Mouse (Mus musculus) CH12.LX (cell line): ENCODE results near the gene Itih4. TPM values are rescaled to one million over a fixed set of nuclear protein-coding genes. Genes with fewer than 3 reads are reported as not detected.

Experiments
- DNase-seq: peaks from one replicate; pipeline ENCODE4 v3.0.0-alpha.2; 2013; ENCODE audit errors: extremely low read depth
- H3K27ac ChIP-seq: 2 replicates; pipeline ENCODE4 v1.5.1; 2012; ENCODE audit warnings: low read depth, mild to moderate bottlenecking, control low read depth, moderate library complexity; ENCODE audit not compliant: insufficient read depth
- H3K27me3 ChIP-seq: replicated peaks from 2 replicates; pipeline ENCODE3; 2012; ENCODE audit warnings: inconsistent platforms
- H3K36me3 ChIP-seq, 2 experiments: replicated peaks in 1 of 2; 2 replicates each; pipeline versions ENCODE3 to v1.6.1; 2012; ENCODE audit warnings: inconsistent platforms in 1 of 2, low read length in 1 of 2, mild to moderate bottlenecking in 1 of 2, mixed read lengths in 1 of 2, moderate library complexity in 1 of 2; ENCODE audit not compliant: control insufficient read depth in 1 of 2, insufficient read depth in 1 of 2
- H3K4me1 ChIP-seq, 2 experiments: 2 replicates each; pipeline ENCODE4 v1.6.1; 2012; ENCODE audit warnings: inconsistent platforms in 1 of 2, moderate library complexity in 1 of 2; ENCODE audit not compliant: insufficient read depth in 2 of 2, control insufficient read depth in 1 of 2
- H3K4me2 ChIP-seq: 2 replicates; pipeline ENCODE4 v1.6.1; 2012; ENCODE audit warnings: low read depth, mild to moderate bottlenecking, control low read depth; ENCODE audit not compliant: poor library complexity, insufficient read depth, severe bottlenecking
- H3K4me3 ChIP-seq, 3 experiments: fragments of 150-350 bp in 1 of 3; sonication (generic) in 1 of 3; replicated peaks in 1 of 3; 2 replicates each; pipeline versions ENCODE3 to v1.5.1; 2011 to 2012; ENCODE audit warnings: low read depth in 2 of 3, low read length in 2 of 3, mild to moderate bottlenecking in 2 of 3, moderate library complexity in 2 of 3, control low read depth in 1 of 3, improper control_type of control experiment in 1 of 3, inconsistent platforms in 1 of 3, mixed read lengths in 1 of 3; ENCODE audit not compliant: poor library complexity in 1 of 3
- H3K79me2 ChIP-seq: replicated peaks from 2 replicates; pipeline ENCODE4 v1.6.1; 2012; ENCODE audit warnings: mild to moderate bottlenecking, moderate library complexity; ENCODE audit not compliant: control insufficient read depth, poor library complexity, insufficient read depth, severe bottlenecking; ENCODE audit errors: extremely low read depth
- H3K9ac ChIP-seq: 2 replicates; pipeline ENCODE4 v1.6.1; 2012; ENCODE audit warnings: low read depth, mild to moderate bottlenecking, control low read depth, moderate library complexity; ENCODE audit not compliant: insufficient read depth
- H3K9me3 ChIP-seq: replicated peaks from 2 replicates; pipeline ENCODE3; 2012; ENCODE audit warnings: low read length, inconsistent platforms, mixed read lengths
- BHLHE40 ChIP-seq: IDR thresholded peaks from 2 replicates; pipeline ENCODE4 v1.6.1; 2011; ENCODE audit warnings: mild to moderate bottlenecking, low read depth, low read length, improper control_type of control experiment
- CHD1 ChIP-seq: IDR thresholded peaks from 2 replicates; pipeline ENCODE4 v1.6.1; 2012; ENCODE audit warnings: low read depth, low read length, improper control_type of control experiment, inconsistent platforms
- CHD2 ChIP-seq: IDR thresholded peaks from 2 replicates; pipeline ENCODE4 v1.6.1; 2011; ENCODE audit warnings: low read length, improper control_type of control experiment
- CTCF ChIP-seq, 2 experiments: IDR thresholded peaks in 1 of 2; conservative IDR thresholded peaks in 1 of 2; 2 replicates each; pipeline ENCODE4 v1.5.1; 2011 to 2012; ENCODE audit warnings: low read depth in 2 of 2, low read length in 2 of 2, improper control_type of control experiment in 1 of 2, inconsistent platforms in 1 of 2, mild to moderate bottlenecking in 1 of 2, moderate library complexity in 1 of 2
- E2F4 ChIP-seq: IDR thresholded peaks from 2 replicates; pipeline ENCODE4 v1.6.1; 2011; ENCODE audit warnings: low read depth, low read length, improper control_type of control experiment; ENCODE audit not compliant: insufficient replicate concordance
- ELF1 ChIP-seq: IDR thresholded peaks from 2 replicates; pipeline ENCODE4 v1.6.1; 2014; ENCODE audit warnings: low read depth, mild to moderate bottlenecking, inconsistent platforms, low read length, improper control_type of control experiment
- ETS1 ChIP-seq: conservative IDR thresholded peaks from 2 replicates; pipeline ENCODE4 v1.6.1; 2012; ENCODE audit warnings: low read depth, mild to moderate bottlenecking, inconsistent platforms, low read length, improper control_type of control experiment, moderate library complexity
- GABPA ChIP-seq: IDR thresholded peaks from 2 replicates; pipeline ENCODE4 v1.6.1; 2012; ENCODE audit warnings: low read depth, low read length, improper control_type of control experiment, inconsistent platforms; ENCODE audit not compliant: insufficient replicate concordance
- IRF4 ChIP-seq: IDR thresholded peaks from 2 replicates; pipeline ENCODE4 v1.6.1; 2014; ENCODE audit warnings: low read depth, mild to moderate bottlenecking, inconsistent platforms, low read length, improper control_type of control experiment
- JUN ChIP-seq: IDR thresholded peaks from 2 replicates; pipeline ENCODE4 v1.6.1; 2011; ENCODE audit warnings: low read depth, mild to moderate bottlenecking, low read length, improper control_type of control experiment, moderate library complexity; ENCODE audit not compliant: insufficient read depth
- JUND ChIP-seq: conservative IDR thresholded peaks from 2 replicates; pipeline ENCODE4 v1.6.1; 2011; ENCODE audit warnings: low read depth, low read length, improper control_type of control experiment
- MAFK ChIP-seq: IDR thresholded peaks from 2 replicates; pipeline ENCODE4 v1.6.1; 2011; ENCODE audit warnings: low read length, improper control_type of control experiment; ENCODE audit not compliant: insufficient replicate concordance
- MAX ChIP-seq: IDR thresholded peaks from 2 replicates; pipeline ENCODE4 v1.6.1; 2011; ENCODE audit warnings: low read length, improper control_type of control experiment
- MAZ ChIP-seq: IDR thresholded peaks from 2 replicates; pipeline ENCODE4 v1.6.1; 2012; ENCODE audit warnings: low read depth, mild to moderate bottlenecking, inconsistent platforms, low read length, improper control_type of control experiment, moderate library complexity
- MEF2A ChIP-seq: IDR thresholded peaks from 2 replicates; pipeline ENCODE4 v1.6.1; 2014; ENCODE audit warnings: low read depth, mild to moderate bottlenecking, inconsistent platforms, low read length, improper control_type of control experiment, borderline replicate concordance
- MXI1 ChIP-seq: IDR thresholded peaks from 2 replicates; pipeline ENCODE4 v1.6.1; 2011; ENCODE audit warnings: mild to moderate bottlenecking, low read depth, low read length, improper control_type of control experiment
- MYC ChIP-seq: IDR thresholded peaks from 2 replicates; pipeline ENCODE4 v1.6.1; 2011; ENCODE audit warnings: low read depth, mild to moderate bottlenecking, improper control_type of control experiment, low read length
- NELFE ChIP-seq: IDR thresholded peaks from 2 replicates; pipeline ENCODE4 v1.6.1; 2011; ENCODE audit warnings: low read depth, low read length, improper control_type of control experiment
- NRF1 ChIP-seq: IDR thresholded peaks from 2 replicates; pipeline ENCODE4 v1.6.1; 2014; ENCODE audit warnings: low read depth, mild to moderate bottlenecking, inconsistent platforms, low read length, improper control_type of control experiment, moderate library complexity
- POLR2A ChIP-seq: IDR thresholded peaks from 2 replicates; pipeline ENCODE4 v1.6.1; 2011; ENCODE audit warnings: low read depth, mild to moderate bottlenecking, improper control_type of control experiment, low read length
- POLR2AphosphoS2 ChIP-seq: IDR thresholded peaks from 2 replicates; pipeline ENCODE4 v1.6.1; 2011; ENCODE audit warnings: low read depth, low read length, improper control_type of control experiment
- RAD21 ChIP-seq: IDR thresholded peaks from 2 replicates; pipeline ENCODE4 v1.6.1; 2011; ENCODE audit warnings: low read depth, mild to moderate bottlenecking, low read length, improper control_type of control experiment, moderate library complexity
- RCOR1 ChIP-seq: conservative IDR thresholded peaks from 2 replicates; pipeline ENCODE4 v1.6.1; 2012; ENCODE audit warnings: low read depth, mild to moderate bottlenecking, inconsistent platforms, low read length, improper control_type of control experiment
- SIN3A ChIP-seq: IDR thresholded peaks from 2 replicates; pipeline ENCODE4 v1.6.1; 2012; ENCODE audit warnings: low read length, improper control_type of control experiment, inconsistent platforms
- SMC3 ChIP-seq: IDR thresholded peaks from 2 replicates; pipeline ENCODE4 v1.6.1; 2011; ENCODE audit warnings: low read depth, low read length, improper control_type of control experiment
- TCF12 ChIP-seq: IDR thresholded peaks from 2 replicates; pipeline ENCODE4 v1.6.1; 2014; ENCODE audit warnings: low read depth, mild to moderate bottlenecking, inconsistent platforms, low read length, improper control_type of control experiment
- UBTF ChIP-seq: IDR thresholded peaks from 2 replicates; pipeline ENCODE4 v1.6.1; 2012; ENCODE audit warnings: low read depth, mild to moderate bottlenecking, inconsistent platforms, low read length, improper control_type of control experiment, moderate library complexity
- USF1 ChIP-seq: IDR thresholded peaks from 2 replicates; pipeline ENCODE4 v1.6.1; 2014; ENCODE audit warnings: low read depth, mild to moderate bottlenecking, inconsistent platforms, low read length, improper control_type of control experiment
- USF2 ChIP-seq: conservative IDR thresholded peaks from 2 replicates; pipeline ENCODE4 v1.6.1; 2011; ENCODE audit warnings: low read depth, low read length, improper control_type of control experiment
- ZC3H11A ChIP-seq: IDR thresholded peaks from 2 replicates; pipeline ENCODE4 v1.6.1; 2012; ENCODE audit warnings: low read depth, mild to moderate bottlenecking, inconsistent platforms, low read length, improper control_type of control experiment
- ZNF384 ChIP-seq: IDR thresholded peaks from 2 replicates; pipeline ENCODE4 v1.6.1; 2012; ENCODE audit warnings: low read depth, low read length, improper control_type of control experiment, inconsistent platforms
- dilution Hi-C: fragments of 300-500 bp; cut with MboI; formaldehyde crosslinking; loops from 2 replicates; pipeline ENCODE4 v1.14.3; 2020; ENCODE audit warnings: low sequenced_read_pairs; ENCODE audit not compliant: extremely low pct_unique_long_range_greater_than_20kb, extremely low pct_ligation_motif_present
- in situ Hi-C: fragments of 300-500 bp; cut with MboI; formaldehyde crosslinking; loops from 3 replicates; pipeline ENCODE4 v1.14.3; 2019; ENCODE audit warnings: low sequenced_read_pairs, low pct_ligation_motif_present, low pct_unique_long_range_greater_than_20kb, mixed read lengths
- polyA plus RNA-seq: library from polyadenylated mRNA; unstranded; fragments of >175 nt; gene quantifications from 2 replicates; pipeline ENCODE4 v1.2.1, GENCODE M21; 2012; ENCODE audit warnings: low read depth; ENCODE audit not compliant: insufficient read length
- total RNA-seq, 2 experiments: library from RNA; depleted of rRNA; stranded (reverse); fragments of 300-350 nt in 1 of 2; fragments of >200 nt in 1 of 2; gene quantifications; 2 replicates each; pipeline ENCODE4 v1.2.3; 2012 to 2014

The Itih4 gene
- total and polyA plus RNA-seq, 3 experiments, result not detected

- Histone ChIP-seq H3K27ac (peak within 1 kb of the TSS; percentile 96), H3K9ac (peak within 1 kb of the TSS; percentile 94), H3K4me1 (peaks cover 29 to 38% of the 10 kb centered on the region in 2 experiments), H3K4me3 (peak within 1 kb of the TSS in 2 of 3 experiments; percentile 33 to 36), H3K79me2 (no peaks in the 10 kb centered on the region), H3K9me3 (no peaks in the 10 kb centered on the region), H3K27me3 (peaks cover 5% of the 10 kb centered on the region), H3K4me2 (peak within 1 kb of the TSS; percentile 73), H3K36me3 (peaks cover 0 to 4% of the 10 kb centered on the region in 2 experiments)
- TF ChIP-seq ETS1 (no peak), MAFK (no peak), ELF1 (no peak), IRF4 (no peak), MAX (no peak), SIN3A (no peak), NRF1 (no peak), GABPA (no peak), MAZ (no peak), USF2 (no peak), RAD21 (no peak), MXI1 (no peak), POLR2AphosphoS2 (no peak), CHD1 (no peak), CHD2 (no peak), E2F4 (no peak), BHLHE40 (no peak)
- in situ Hi-C loops, result no loop called here
- no peak for DNase-seq
- dilution Hi-C loops, result no loop called here
Measured at GRCm38 (mm10) chr14:30943038-30943437, 56.8 kb downstream of the Itih4 start, which contains the start of gene Itih1. Gene Itih1, minus strand, starts transcription at chr14:30943289.

DNA sequence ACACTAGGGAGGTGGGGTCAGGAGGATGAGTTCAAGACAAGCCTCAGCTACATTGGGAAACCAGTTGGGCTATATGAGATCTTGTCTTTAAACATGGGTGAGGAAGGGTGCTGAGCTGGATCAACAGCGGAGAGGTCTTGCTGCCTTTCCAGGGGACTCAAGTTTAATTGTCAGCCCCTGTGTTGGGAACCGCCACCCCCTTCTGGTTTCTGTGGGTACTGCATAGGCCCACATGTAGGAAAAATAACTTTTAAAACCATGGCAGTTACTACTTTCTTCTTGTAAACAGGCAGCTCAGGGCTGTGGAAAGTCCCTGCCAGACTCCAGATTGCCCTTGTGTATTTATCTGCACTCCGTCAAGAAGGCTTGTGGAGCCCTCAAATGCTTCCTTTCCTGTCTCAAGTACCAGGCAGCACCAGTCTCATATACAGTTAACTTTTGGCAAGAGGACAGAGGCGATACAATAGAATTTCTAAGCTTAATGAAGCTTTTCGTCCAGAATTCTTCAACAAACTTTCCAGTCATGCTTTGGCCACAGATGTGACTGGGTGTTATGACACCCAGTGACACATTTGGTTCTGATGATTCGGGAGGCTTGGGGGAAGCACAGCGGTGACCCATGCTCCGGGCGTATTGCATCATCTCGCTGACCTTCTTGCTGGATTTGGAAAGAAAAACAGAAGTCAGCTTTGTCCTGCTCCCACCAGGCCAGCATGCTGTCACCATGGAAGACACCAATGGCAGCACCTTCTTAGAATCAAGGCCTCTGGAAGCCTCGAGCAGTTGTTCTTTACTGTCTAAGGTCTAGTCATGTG, 57.8 kb downstream of the Itih4 start:
- Histone ChIP-seq H3K4me3 (peak overlapping the region in 2 of 3 experiments; percentile 36 to 47), H3K4me1 (peaks cover 29 to 38% of the 10 kb centered on the region in 2 experiments), H3K9ac (peak overlapping the region; percentile 94), H3K27me3 (peaks cover 5% of the 10 kb centered on the region), H3K36me3 (peaks cover 0 to 4% of the 10 kb centered on the region in 2 experiments), H3K4me2 (peak overlapping the region; percentile 73), H3K27ac (peak overlapping the region; percentile 96), H3K79me2 (no peaks in the 10 kb centered on the region), H3K9me3 (no peaks in the 10 kb centered on the region)
- peak; percentile 71 for DNase-seq
- in situ Hi-C loops (no loop called here), dilution Hi-C loops (no loop called here)
- TF ChIP-seq MYC (peak; percentile 36; the same call in 1 of the 2 replicates), TCF12 (0 out of 2 replicates have a peak, but pooled peaks have one; percentile 26), JUN (peak; percentile 9; the same call in 1 of the 2 replicates), ZNF384 (no peak), ZC3H11A (no peak), NELFE (peak; percentile 36), ELF1 (peak; percentile 4), CTCF (conservative IDR thresholded peaks at IDR 0.05 in 1 of 2, IDR thresholded peaks at IDR 0.05 in 1 of 2; ENCODE audit: low read depth in 2 of 2, low read length in 2 of 2) (peak; percentile 82 to 88), SMC3 (peak; percentile 54), JUND (0 out of 2 replicates have a peak, but pooled peaks have one; percentile 6), USF1 (no peak), MXI1 (peak; percentile 76), ETS1 (peak; percentile 40; the same call in 1 of the 2 replicates), UBTF (no peak), POLR2A (peak; percentile 47; the same call in 1 of the 2 replicates), GABPA (no peak), RCOR1 (no peak), RAD21 (peak; percentile 73), MEF2A (peak; percentile 35; the same call in 1 of the 2 replicates)
